Mouse (Mus musculus): Measurements from ENCODE around the gene Theg.

Theg gene

DNA sequence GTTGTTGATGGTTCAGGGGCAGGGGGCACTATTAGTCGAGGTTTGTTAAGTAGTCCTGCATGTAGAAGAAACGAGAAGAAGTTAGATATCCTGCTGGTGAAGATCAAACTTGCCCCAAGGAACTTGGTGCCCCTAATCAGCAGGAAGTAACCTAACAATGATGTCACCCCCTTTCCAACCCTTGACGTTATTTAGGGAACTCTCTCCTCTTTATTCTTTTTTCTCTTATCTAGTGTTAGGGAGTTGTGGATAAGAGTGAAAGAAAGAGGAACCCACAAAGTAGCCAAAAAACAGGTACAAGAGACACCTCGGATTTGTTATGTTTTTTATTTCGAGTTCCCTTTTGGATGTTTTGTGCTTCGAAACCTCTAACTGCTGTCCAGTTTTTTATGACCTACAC lies 7.0 kb upstream of the Theg start:
- no peak for DNase-seq

DNA sequence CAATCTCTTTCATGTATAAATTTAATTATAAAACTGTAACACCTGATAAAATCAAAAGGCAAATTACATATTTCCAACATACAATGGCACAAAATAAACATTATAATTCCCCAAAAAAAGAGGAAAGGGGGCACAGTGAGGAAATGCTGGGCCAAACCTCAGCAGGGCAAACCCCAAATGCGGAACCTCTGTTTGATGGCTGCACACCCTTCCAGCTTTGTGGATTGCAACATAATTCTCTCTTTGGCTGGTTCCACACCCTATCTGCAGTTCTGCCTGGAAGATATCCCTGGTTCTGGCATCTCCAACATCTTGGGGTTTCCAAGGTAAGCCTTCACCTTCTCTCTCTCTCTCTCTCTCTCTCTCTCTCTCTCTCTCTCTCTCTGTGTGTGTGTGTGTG lies 3.6 kb upstream of the Theg start:
- DNase-seq, result no peak

- no peak for DNase-seq
Measured at GRCm38 (mm10) chr10:79587752-79588126, 608 bp upstream of the Theg start.

DNA sequence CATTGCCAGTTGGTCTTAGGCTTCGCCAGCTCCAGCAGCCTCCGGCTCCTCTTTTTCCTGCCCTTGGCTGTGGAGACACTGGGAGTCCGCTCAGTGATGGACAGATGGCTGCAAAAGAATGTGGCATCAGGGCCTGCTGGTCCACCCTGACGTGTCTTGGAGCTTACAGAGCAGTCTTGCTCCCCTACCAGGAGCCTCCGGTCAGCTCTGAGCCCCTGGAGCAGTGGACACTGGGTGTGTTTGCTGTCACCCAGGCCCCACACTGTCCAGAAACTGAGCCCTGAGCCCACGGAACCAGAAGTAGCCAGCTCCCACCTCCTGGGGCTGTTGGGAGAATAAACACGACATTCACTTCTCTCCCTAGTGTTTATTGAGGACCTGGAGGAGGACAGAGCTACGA lies 888 bp downstream of the Theg start:
- no peak for DNase-seq

DNA sequence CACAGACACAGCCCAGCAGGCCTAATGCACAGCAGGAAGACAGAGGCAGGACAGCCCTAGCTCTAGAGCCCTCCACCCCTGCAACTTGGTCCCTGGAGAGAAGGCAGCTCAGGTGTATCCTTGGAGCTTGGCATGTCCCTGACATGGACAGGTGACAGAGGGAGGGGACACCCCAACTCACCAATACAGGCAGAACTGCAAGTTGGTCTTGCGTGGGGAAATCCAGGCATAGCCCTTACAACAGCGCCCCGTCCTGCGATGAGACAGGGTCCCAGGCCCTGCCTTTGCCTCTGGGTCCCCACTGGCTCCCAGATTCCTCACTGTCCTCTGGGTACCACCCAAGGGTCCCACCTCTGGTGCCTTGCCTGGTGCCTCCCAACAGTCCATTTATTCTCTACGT lies 1.4 kb downstream of the Theg start:
- no peak for DNase-seq

- no peak for DNase-seq
Measured at GRCm38 (mm10) chr10:79585136-79585535, 2.0 kb downstream of the Theg start.

DNA sequence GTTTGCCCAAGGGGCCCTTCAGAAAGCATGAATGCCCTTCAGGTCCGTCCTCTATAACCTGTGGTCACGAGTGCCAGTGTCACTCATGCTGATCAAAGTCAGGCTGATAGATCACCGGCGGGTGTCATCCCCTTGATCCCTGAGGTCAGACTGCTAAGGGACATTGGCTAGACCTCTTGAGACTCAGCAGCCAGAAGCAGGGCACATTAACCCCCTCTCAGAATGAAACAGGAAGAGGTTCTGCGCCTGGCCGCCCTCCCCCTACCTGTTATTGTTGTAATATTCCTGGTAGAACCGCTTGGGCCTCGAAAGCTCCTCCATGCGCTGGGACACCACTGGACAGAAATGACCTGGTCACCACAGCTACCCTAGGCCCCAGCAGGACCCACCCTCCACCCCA lies 2.7 kb downstream of the Theg start:
- no peak for DNase-seq

- DNase-seq, result no peak
Measured at GRCm38 (mm10) chr10:79584021-79584420, 3.1 kb downstream of the Theg start.

DNA sequence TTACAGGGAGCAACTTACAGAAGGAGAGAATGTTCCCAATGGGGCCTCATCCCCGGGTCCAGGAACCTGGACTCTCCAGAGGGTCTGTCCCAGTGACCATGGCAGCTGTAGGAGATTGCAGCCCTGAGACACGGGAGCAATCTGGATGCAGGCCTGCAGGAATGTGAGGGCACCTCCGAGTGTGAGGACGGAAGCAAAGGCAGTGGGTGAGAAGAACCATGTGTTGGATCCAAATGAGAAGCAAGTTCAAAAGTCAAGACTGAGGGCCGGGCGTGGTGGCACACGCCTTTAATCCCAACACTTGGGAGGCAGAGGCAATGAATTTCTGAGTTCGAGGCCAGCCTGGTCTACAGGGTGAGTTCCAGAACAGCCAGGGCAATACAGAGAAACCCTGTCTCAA lies 5.6 kb downstream of the Theg start:
- DNase-seq, result no peak

GRCm38 (mm10) chr10:79580811-79581210 lies 6.3 kb downstream of the Theg start:
- DNase-seq, result peak; percentile 30

- no peak for DNase-seq
Measured at GRCm38 (mm10) chr10:79580356-79580755, 6.8 kb downstream of the Theg start.

DNA sequence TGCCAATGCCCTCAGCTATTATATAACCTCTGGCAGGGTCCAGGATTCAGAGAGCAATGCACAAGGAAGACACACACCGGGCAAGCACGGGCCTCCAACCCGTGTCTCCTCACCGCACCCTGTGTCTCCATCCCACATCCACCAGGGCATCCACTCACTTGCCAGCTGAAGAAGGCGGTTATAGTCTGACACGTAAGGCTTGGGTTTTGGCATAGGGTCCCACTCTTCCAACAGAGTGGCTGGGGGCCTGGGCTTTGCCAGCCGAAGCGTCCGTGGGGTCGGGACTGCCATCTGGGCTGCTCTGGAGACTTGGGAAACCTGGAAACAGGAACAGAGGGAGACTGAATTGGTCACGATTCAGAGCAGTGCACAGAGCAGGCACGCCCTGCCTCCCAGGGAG lies 7.3 kb downstream of the Theg start:
- no peak for DNase-seq

- no peak for DNase-seq
Measured at GRCm38 (mm10) chr10:79578891-79579290, 8.2 kb downstream of the Theg start.

DNA sequence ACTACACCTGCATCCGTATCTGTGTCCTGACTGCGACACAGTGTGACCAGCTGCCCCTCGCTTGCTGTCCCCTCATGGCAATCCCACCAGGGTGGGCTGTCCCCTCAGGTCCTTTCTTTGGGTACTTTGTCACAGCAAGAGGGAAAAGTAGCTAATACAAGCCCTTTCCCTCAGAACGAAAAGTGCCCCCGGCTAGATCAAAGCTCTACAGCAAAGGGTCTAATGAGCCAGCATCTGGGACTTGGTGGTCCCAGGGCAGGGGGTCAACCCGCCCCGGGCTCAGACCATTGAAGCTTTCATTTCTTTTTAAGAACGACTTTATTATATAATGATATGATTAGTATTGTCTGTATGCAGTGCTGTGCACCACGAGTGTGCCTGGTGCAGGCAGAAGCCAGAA lies 8.9 kb downstream of the Theg start:
- no peak for DNase-seq

DNA sequence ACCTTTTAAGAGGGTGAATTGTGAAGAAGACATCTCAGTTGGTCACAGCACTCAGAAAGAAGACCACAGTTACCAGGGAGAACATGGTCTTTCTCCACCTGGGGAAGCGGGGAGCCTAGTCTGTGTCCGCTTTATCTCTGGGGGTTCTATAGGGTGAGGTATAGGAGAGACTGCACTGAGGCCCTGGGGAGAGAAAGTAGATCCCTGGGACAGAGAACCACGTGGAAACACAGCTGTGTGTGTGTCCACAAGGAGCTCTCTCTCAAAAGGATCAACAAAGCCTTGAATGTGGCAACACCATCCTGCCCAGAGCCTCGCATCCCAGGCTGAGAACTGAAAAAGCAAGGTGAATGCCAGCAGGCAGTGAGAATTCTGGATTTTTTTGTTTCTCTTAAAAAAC lies 9.8 kb downstream of the Theg start:
- DNase-seq, result no peak

GRCm38 (mm10) chr10:79575754-79576153 lies 11.4 kb downstream of the Theg start:
- DNase-seq, result no peak

DNA sequence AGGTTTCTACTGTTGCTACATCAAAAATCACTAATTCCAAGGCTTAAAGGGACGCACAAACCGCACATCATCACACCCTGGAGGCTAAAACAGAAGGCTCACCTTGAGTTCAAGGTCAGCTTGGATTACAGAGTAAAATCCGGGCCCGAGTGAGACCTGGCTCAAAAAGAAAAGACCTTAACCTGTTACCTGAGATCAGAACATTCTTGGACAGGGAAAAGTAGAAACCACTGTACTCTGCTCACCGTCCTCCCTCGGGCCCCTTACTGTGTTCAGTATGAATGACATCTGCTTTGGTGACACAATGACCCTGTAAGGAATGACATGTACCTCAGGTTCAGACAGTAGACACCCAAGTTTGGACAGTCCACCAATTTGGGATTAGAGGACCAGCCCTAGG lies 12.3 kb downstream of the Theg start:
- DNase-seq, result no peak

DNA sequence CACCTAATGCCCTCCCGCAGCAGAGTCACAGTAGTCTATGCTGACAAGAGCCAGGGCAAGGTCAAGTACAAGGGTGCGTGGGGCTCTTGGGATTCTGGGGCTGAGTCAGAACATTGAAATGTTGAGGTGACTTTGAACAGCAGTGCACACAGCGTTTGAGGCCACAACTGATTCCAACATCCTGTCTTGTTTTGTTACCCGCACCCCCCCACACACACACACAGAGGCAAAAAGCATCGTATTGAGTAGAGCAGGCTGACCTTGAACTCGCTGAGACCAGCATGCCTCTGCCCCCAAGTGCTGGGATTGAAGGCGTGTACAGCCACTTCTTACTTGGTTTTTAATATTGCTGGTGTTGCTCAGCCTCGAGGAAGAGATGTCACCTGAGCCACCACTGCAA lies 12.8 kb downstream of the Theg start:
- no peak for DNase-seq

GRCm38 (mm10) chr10:79573611-79574010 lies 13.5 kb downstream of the Theg start:
- no peak for DNase-seq

- no peak for DNase-seq
Measured at GRCm38 (mm10) chr10:79571314-79571713, 15.8 kb downstream of the Theg start.

- no peak for DNase-seq
Measured at GRCm38 (mm10) chr10:79569921-79570320, 17.2 kb downstream of the Theg start.

GRCm38 (mm10) chr10:79559716-79560115 lies 27.4 kb downstream of the Theg start:
- no peak for DNase-seq

GRCm38 (mm10) chr10:79557496-79557895 lies 29.6 kb downstream of the Theg start:
- no peak for DNase-seq

GRCm38 (mm10) chr10:79556951-79557350 lies 30.2 kb downstream of the Theg start:
- DNase-seq, result no peak

- DNase-seq, result no peak
Measured at GRCm38 (mm10) chr10:79555238-79555724, 31.9 kb downstream of the Theg start.

All from kidney, postnatal 14 days (tissue).